Mouse (Mus musculus) lung, adult 2 months (tissue): Measurements from ENCODE around the gene Prkag1. TPM values are rescaled to one million over a fixed set of nuclear protein-coding genes. Genes with fewer than 3 reads are reported as not detected.
A peak's percentile ranks its signal among the peaks of the same experiment; 100 is the strongest.

Experiments
- DNase-seq: peaks from one replicate; pipeline ENCODE4 v3.0.0; 2022
- H3K4me1 ChIP-seq: fragments of 200-500 bp; 2 replicates; pipeline ENCODE4 v1.6.1; 2011; ENCODE audit warnings: low read length; ENCODE audit not compliant: control insufficient read depth, insufficient read depth
- H3K4me3 ChIP-seq: fragments of 200-500 bp; replicated peaks from 2 replicates; pipeline ENCODE3; 2011; ENCODE audit warnings: low read depth, mild to moderate bottlenecking, control low read depth, low read length; ENCODE audit errors: extremely low read depth
- CTCF ChIP-seq: fragments of 200-500 bp; IDR thresholded peaks from 2 replicates; pipeline ENCODE4 v1.5.1; 2011; ENCODE audit warnings: mild to moderate bottlenecking, low read length, control low read depth; ENCODE audit not compliant: insufficient read depth
- POLR2A ChIP-seq: fragments of 200-500 bp; IDR thresholded peaks from 2 replicates; pipeline ENCODE4 v1.6.1; 2011; ENCODE audit warnings: low read depth, mild to moderate bottlenecking, control low read depth, low read length, borderline replicate concordance; ENCODE audit errors: extremely low read depth
- WGBS: fragments of 180-500 bp; shearing (Covaris S2); methylation state at CpG from one replicate; pipeline ENCODE4 v1.1.7; 2018; 5-methylcytosine and 5-hydroxymethylcytosine counted together
- polyA plus RNA-seq: library from polyadenylated mRNA; depleted of rRNA; stranded (reverse); fragments of >200 nt; gene quantifications from 2 replicates; pipeline ENCODE4 v1.2.3, GENCODE M21; 2012

The Prkag1 gene
- polyA plus RNA-seq, 1 experiment: 62.8 TPM

GRCm38 (mm10) chr15:98797835-98798492, 33.4 kb downstream of the Prkag1 start:
- TF ChIP-seq CTCF (no peak), POLR2A (no peak)
- 16% methylated on average over 28 of the region's 28 CpGs for WGBS
- no peak for DNase-seq
- Histone ChIP-seq H3K4me3 (no peak overlapping the region), H3K4me1 (no peaks in the 10 kb centered on the region)

- Histone ChIP-seq H3K4me3 (no peak overlapping the region), H3K4me1 (no peaks in the 10 kb centered on the region; the same call in 1 of the 2 replicates)
- no peak for DNase-seq
- TF ChIP-seq CTCF (no peak), POLR2A (no peak)
- 9% methylated on average over 12 of the region's 13 CpGs for WGBS
Measured at GRCm38 (mm10) chr15:98796803-98797595, 34.3 kb downstream of the Prkag1 start.

- no peak overlapping the region for H3K4me3 ChIP-seq
- no peak for TF ChIP-seq POLR2A
- no peak for TF ChIP-seq CTCF
- peaks cover 13% of the 10 kb centered on the region; the same call in 1 of the 2 replicates for H3K4me1 ChIP-seq
- no peak for DNase-seq
- WGBS: 3% methylated on average over 13 of the region's 13 CpGs
Measured at GRCm38 (mm10) chr15:98793141-98793698, 38.1 kb downstream of the Prkag1 start.

GRCm38 (mm10) chr15:98792233-98793020, 38.9 kb downstream of the Prkag1 start:
- Histone ChIP-seq H3K4me3 (no peak overlapping the region), H3K4me1 (peaks cover 13% of the 10 kb centered on the region; the same call in 1 of the 2 replicates)
- WGBS: 2% methylated on average over 75 of the region's 75 CpGs
- no peak for DNase-seq
- TF ChIP-seq CTCF: no peak
- TF ChIP-seq POLR2A: no peak

GRCm38 (mm10) chr15:98791771-98792170, 39.5 kb downstream of the Prkag1 start:
- Histone ChIP-seq H3K4me3 (no peak overlapping the region), H3K4me1 (peaks cover 13% of the 10 kb centered on the region; the same call in 1 of the 2 replicates)
- no peak for DNase-seq
- TF ChIP-seq CTCF (no peak), POLR2A (no peak)
- WGBS: 3% methylated on average over 23 of the region's 23 CpGs

GRCm38 (mm10) chr15:98791221-98791620, 40.1 kb downstream of the Prkag1 start:
- peaks cover 13% of the 10 kb centered on the region; the same call in 1 of the 2 replicates for H3K4me1 ChIP-seq
- WGBS: 3% methylated on average over 12 of the region's 12 CpGs
- no peak for TF ChIP-seq POLR2A
- TF ChIP-seq CTCF: no peak
- H3K4me3 ChIP-seq: no peak overlapping the region
- DNase-seq: no peak

- peaks cover 13% of the 10 kb centered on the region; the same call in 1 of the 2 replicates for H3K4me1 ChIP-seq
- peak overlapping the region; percentile 9 for H3K4me3 ChIP-seq
- no peak for TF ChIP-seq POLR2A
- TF ChIP-seq CTCF: no peak
- no peak for DNase-seq
- WGBS: 1% methylated on average over 23 of the region's 23 CpGs
Measured at GRCm38 (mm10) chr15:98790761-98791160, 40.6 kb downstream of the Prkag1 start.

GRCm38 (mm10) chr15:98789661-98790535, 41.4 kb downstream of the Prkag1 start, which contains the start of gene Wnt1:
TSS of gene Wnt1 (plus strand) at chr15:98789857.
- WGBS: 5% methylated on average over 50 of the region's 51 CpGs
- H3K4me3 ChIP-seq: no peak within 1 kb of the TSS

More at GRCm38 (mm10) chr15:98789661-98790535, 41.4 kb downstream of the Prkag1 start, which contains the start of gene Wnt1:
- peak; percentile 61 for DNase-seq
- TF ChIP-seq CTCF (peak; percentile 38), POLR2A (no peak)
- H3K4me1 ChIP-seq: peaks cover 13% of the 10 kb centered on the region; the same call in 1 of the 2 replicates
